Mouse (Mus musculus) liver, embryonic 11.5 days (tissue): ENCODE measurements around the gene Csad. TPM values are rescaled to one million over a fixed set of nuclear protein-coding genes. Genes with fewer than 3 reads are reported as not detected.

Source experiments
- ATAC-seq: fragments of 200-750 bp; cut with Nextera tagmentation; replicated peaks from 2 replicates; pipeline ENCODE4 v1.8.0; 2017; ENCODE audit warnings: moderate number of reproducible peaks, mild to moderate bottlenecking, moderate TSS enrichment, moderate library complexity; ENCODE audit not compliant: low FRiP score
- DNase-seq: peaks from one replicate; pipeline ENCODE4 v3.0.0-alpha.2; 2017; ENCODE audit warnings: low spot score
- H3K27ac ChIP-seq: fragments of 300-500 bp; sonication (generic); 2 replicates; pipeline ENCODE4 v1.5.1; 2014; ENCODE audit warnings: mild to moderate bottlenecking, low read depth, low read length, control low read depth
- H3K27me3 ChIP-seq: fragments of 300-500 bp; sonication (generic); replicated peaks from 2 replicates; pipeline ENCODE4 v1.6.1; 2014; ENCODE audit warnings: low read length, mixed read lengths; ENCODE audit not compliant: control insufficient read depth, insufficient read depth
- H3K36me3 ChIP-seq: fragments of 300-500 bp; sonication (generic); 2 replicates; pipeline ENCODE4 v1.6.1; 2014; ENCODE audit warnings: mild to moderate bottlenecking, low read length, moderate library complexity, mixed read lengths; ENCODE audit not compliant: control insufficient read depth, insufficient read depth
- H3K4me1 ChIP-seq: fragments of 300-500 bp; sonication (generic); replicated peaks from 2 replicates; pipeline ENCODE4 v1.6.1; 2014; ENCODE audit warnings: low read length, mixed read lengths; ENCODE audit not compliant: control insufficient read depth, insufficient read depth
- H3K4me2 ChIP-seq: fragments of 300-500 bp; sonication (generic); 2 replicates; pipeline ENCODE4 v1.6.1; 2014; ENCODE audit warnings: mild to moderate bottlenecking, control low read depth, moderate library complexity
- H3K4me3 ChIP-seq: fragments of 300-500 bp; sonication (generic); 2 replicates; pipeline ENCODE4 v1.5.1; 2014; ENCODE audit warnings: low read depth, low read length, control low read depth
- H3K9ac ChIP-seq: fragments of 300-500 bp; sonication (generic); 2 replicates; pipeline ENCODE4 v1.6.1; 2014; ENCODE audit warnings: low read depth, low read length, control low read depth
- H3K9me3 ChIP-seq: fragments of 300-500 bp; sonication (generic); 2 replicates; pipeline ENCODE4 v1.6.1; 2016; ENCODE audit warnings: low read length, inconsistent platforms, mixed read lengths; ENCODE audit not compliant: control insufficient read depth
- WGBS: fragments of 180-500 bp; shearing (Covaris S2); extraction: QIAGEN DNeasy Blood & Tissue Kit; methylation state at CpG from one replicate; pipeline ENCODE4 v1.1.7; 2014; 5-methylcytosine and 5-hydroxymethylcytosine counted together
- polyA plus RNA-seq: library from polyadenylated mRNA; unstranded; fragments of >200 nt; fragmentation: Nextera tagmentation; extraction: Ambion mirVana; gene quantifications from 2 replicates; pipeline ENCODE4 v1.2.1, GENCODE M21; 2014

The Csad gene
- polyA plus RNA-seq, 1 experiment from 2014 or later, result 33.3 TPM

DNA sequence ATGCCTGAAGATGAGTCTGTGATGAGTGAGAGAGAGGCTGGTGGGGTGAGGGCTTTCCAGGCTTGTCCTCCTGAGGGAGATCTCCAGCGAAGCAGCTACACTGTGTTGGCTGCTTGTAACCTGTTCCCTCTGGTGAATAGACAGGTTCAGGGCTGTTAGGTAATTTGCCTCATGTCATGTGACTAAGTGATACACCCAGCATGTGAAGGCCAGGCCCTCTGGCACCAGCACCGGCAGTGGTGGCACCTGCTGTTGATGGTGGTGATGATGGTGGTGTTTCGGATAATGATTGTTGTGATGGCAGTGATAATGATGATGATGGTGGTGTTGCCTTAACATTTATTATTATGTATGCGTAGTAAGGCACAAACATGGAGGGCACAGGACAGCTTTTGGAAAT lies 6.3 kb upstream of the Csad start:
- Histone ChIP-seq H3K9me3 (no peaks in the 10 kb centered on the region), H3K4me2 (no peak overlapping the region), H3K27me3 (no peaks in the 10 kb centered on the region), H3K4me1 (peaks cover 14% of the 10 kb centered on the region), H3K9ac (no peak overlapping the region), H3K4me3 (no peak overlapping the region), H3K36me3 (peaks cover 52% of the 10 kb centered on the region), H3K27ac (no peak overlapping the region)
- WGBS, result 92% methylated on average over 4 of the region's 4 CpGs
- ATAC-seq (no peak), DNase-seq (no peak)

DNA sequence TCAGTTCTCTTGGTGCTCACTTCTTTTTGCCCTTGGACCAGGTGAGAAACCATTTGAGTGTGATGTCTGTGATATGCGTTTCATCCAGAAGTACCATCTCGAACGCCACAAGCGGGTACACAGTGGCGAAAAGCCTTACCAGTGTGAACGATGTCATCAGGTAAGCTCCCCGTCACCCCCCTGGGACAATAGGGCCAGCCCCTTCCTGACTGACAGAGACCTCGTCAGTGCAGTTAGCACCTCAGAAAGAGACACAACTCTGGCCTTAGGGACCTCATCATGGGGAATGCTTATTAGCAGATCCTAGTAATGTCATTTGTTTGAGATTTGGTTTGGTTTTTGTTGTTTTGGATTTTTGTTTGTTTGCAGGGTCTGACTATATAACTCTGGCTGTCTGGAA lies 4.6 kb upstream of the Csad start:
- Histone ChIP-seq H3K9ac (no peak overlapping the region), H3K9me3 (no peaks in the 10 kb centered on the region), H3K4me3 (no peak overlapping the region), H3K27ac (no peak overlapping the region), H3K4me1 (peaks cover 26% of the 10 kb centered on the region), H3K36me3 (peaks cover 43% of the 10 kb centered on the region), H3K4me2 (no peak overlapping the region), H3K27me3 (no peaks in the 10 kb centered on the region)
- DNase-seq (no peak), ATAC-seq (no peak)
- WGBS, result 90% methylated on average over 8 of the region's 8 CpGs

DNA sequence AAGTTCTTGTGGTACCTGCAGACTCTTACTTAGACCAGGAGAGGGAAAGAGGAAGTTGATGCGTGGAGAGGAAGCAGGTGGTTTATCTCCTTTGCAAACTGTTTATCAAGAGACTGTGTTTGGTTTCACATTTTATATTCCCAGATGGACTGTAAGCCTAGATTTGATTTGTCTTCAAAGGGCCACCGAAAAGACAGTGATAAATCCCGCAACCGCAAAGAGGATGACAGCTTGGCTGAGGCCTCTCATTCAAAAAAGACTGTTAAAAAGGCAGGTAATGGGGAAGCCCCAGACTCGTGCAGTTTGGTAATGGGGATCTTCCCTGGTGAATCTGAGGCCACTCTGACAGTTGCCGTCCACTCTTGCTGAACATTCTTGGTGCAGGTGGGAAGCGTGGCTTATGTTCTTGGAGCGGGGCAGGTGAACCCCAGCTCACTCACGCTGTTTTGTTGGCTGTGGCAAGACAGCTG lies 3.6 kb upstream of the Csad start:
- H3K27me3 ChIP-seq, result no peaks in the 10 kb centered on the region
- H3K9me3 ChIP-seq, result no peaks in the 10 kb centered on the region
- H3K4me1 ChIP-seq, result peaks cover 26% of the 10 kb centered on the region
- WGBS, result 57% methylated on average over 9 of the region's 9 CpGs
- peaks cover 35% of the 10 kb centered on the region for H3K36me3 ChIP-seq
- H3K4me2 ChIP-seq, result no peak overlapping the region
- H3K9ac ChIP-seq, result no peak overlapping the region
- no peak overlapping the region for H3K4me3 ChIP-seq
- DNase-seq (no peak), ATAC-seq (no peak)
- H3K27ac ChIP-seq, result no peak overlapping the region

DNA sequence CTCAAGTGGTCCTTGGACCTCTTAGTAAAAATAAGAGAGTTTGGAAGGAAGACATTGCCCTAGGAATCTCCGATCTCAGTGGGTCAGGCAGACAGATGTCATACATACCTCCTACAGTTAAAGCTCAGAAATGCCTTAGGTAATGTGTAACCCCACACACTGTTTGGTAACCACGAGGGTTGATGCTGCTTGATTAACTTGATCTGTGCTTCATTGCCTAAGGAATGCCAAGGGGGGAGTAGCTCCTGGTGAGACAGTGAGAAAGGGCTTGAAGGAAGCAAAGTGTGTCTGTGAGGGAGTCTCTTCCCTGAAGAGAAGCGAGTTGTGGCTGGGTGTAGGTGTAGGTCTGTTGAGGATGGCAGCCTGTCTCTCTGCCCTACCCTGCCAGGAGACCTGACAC lies 2.8 kb upstream of the Csad start:
- Histone ChIP-seq H3K4me2 (no peak overlapping the region), H3K36me3 (peaks cover 27% of the 10 kb centered on the region), H3K9ac (no peak overlapping the region), H3K4me3 (no peak overlapping the region), H3K4me1 (peaks cover 32% of the 10 kb centered on the region), H3K9me3 (no peaks in the 10 kb centered on the region), H3K27me3 (no peaks in the 10 kb centered on the region), H3K27ac (no peak overlapping the region)
- WGBS, result 81% methylated on average over 3 of the region's 3 CpGs
- DNase-seq, result no peak
- no peak for ATAC-seq

DNA sequence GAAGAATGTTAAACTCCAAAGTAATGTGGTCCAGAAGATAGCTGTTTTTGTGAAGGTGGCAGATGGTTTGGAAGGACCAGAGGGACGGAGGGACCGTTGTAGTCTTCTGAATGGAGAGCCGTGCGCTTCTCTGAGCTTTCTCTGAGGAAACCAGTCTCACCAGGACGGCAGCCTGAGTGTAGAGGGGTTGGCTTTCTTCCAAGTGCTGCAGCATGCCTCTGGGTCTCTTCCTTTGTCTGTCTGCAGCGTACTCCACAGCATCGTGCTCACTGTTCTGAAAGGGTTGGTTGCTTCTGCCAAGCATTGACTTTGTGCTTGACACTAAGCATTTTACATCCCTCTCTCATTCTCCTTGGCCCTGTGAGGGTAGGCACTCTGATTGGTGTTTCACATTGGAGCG lies 1.3 kb upstream of the Csad start:
- no peak for ATAC-seq
- Histone ChIP-seq H3K9ac (no peak overlapping the region), H3K36me3 (peaks cover 23% of the 10 kb centered on the region)

DNA sequence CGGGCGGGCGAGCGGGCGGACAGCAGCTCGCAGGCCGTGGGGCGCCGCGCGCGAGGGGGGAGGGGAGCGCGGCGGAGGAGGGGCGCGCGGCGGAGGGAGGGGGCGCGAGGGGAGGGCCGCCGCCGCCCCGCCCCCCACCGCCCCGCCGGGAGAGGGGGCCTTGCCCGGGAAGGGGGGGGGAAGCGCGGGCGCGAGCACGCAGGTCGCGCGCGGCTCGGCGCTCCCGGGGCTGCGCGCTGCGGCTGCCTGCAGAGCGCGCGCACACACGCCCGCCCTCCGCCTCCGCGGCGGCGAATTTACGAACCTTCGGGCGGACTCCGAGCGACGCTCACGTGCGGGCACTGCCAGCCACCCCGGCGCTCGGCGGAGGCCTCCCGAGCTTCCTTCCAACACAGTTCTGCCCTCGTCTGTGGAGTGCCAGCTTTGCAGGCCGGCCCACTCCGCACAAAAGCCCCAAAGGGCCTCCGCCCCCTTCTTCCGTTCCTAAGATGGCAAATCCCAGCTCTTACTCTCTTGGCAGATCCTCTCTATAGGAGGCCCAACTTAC lies 616 bp downstream of the Csad start:
- peaks cover 13% of the 10 kb centered on the region for H3K36me3 ChIP-seq
- no peaks in the 10 kb centered on the region for H3K27me3 ChIP-seq
- H3K4me2 ChIP-seq, result peak overlapping the region; percentile 75
- peak; percentile 51 for ATAC-seq
- DNase-seq, result peak; percentile 75
- H3K9me3 ChIP-seq, result no peaks in the 10 kb centered on the region
- peak overlapping the region; percentile 98 for H3K9ac ChIP-seq
- peak overlapping the region; percentile 92 for H3K4me3 ChIP-seq
- 0% methylated on average over 31 of the region's 72 CpGs for WGBS
- H3K4me1 ChIP-seq, result peaks cover 36% of the 10 kb centered on the region
- peak overlapping the region; percentile 99 for H3K27ac ChIP-seq

More for the DNA sequence above, 1.3 kb upstream of the Csad start:
- Histone ChIP-seq H3K27ac (no peak overlapping the region), H3K9me3 (no peaks in the 10 kb centered on the region), H3K4me3 (0 out of 2 replicates have a peak overlapping the region, but pooled peaks have one; percentile 11), H3K4me1 (peaks cover 33% of the 10 kb centered on the region), H3K4me2 (peak overlapping the region; percentile 75), H3K27me3 (no peaks in the 10 kb centered on the region)
- WGBS, result 82% methylated on average over 8 of the region's 8 CpGs
- DNase-seq, result no peak

DNA sequence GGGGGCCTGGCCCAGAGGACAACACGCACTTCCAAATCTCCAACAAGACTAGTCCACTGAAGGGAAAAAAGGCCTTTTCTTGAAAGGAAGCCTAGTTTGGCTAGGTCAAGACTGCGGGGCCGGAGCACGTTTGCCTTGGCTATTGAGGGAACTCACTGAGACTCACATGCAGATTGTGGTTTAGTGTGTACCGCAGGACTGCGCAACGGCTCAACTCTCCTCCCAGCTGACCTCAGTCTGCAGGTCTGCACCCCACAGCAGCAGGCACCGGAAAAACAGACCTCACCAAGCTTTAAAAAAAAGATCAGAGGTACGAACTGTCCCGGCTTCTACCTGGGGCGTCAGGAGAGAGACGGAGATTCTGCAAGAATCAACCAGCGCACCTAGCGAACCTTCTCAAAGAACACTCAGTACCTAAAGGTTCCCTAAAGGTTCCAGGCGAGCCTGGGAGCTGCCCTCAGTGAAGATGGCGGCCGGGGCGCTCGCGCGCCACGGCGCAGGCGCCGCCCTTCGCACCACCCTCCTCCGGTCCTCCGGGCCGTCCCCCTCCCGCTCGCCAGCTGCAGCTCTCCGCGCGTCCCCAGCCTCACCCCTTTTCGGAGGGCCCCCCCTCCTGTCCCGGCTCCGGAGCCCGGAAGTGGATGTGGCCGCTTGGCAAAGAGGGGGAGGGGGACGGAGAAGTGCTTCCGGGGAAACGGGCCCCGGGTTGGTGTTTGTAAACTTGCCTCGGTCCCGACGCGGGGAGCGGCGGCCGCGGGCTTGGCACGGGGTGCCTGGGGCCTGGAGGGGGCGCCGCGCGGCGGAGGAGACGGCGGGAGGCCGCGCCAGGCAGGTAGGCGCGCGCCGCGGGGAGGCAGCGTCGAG lies 1.3 kb downstream of the Csad start, which contains the start of gene Zfp740:
Gene Zfp740 (plus strand): TSS at position 279 of the 864 bp plus-strand sequence.
- H3K4me3 ChIP-seq, result peak within 1 kb of the TSS; percentile 92
- H3K9ac ChIP-seq, result peak within 1 kb of the TSS; percentile 98
- H3K4me1 ChIP-seq, result peaks cover 35% of the 10 kb centered on the region
- H3K27ac ChIP-seq, result peak within 1 kb of the TSS; percentile 99
- no peaks in the 10 kb centered on the region for H3K27me3 ChIP-seq
- no peaks in the 10 kb centered on the region for H3K9me3 ChIP-seq
- H3K36me3 ChIP-seq, result peaks cover 8% of the 10 kb centered on the region; the same call in 1 of the 2 replicates
- H3K4me2 ChIP-seq, result peak within 1 kb of the TSS; percentile 75
- ATAC-seq (peak; percentile 97), DNase-seq (peak; percentile 95)
- 1% methylated on average over 57 of the region's 68 CpGs for WGBS

DNA sequence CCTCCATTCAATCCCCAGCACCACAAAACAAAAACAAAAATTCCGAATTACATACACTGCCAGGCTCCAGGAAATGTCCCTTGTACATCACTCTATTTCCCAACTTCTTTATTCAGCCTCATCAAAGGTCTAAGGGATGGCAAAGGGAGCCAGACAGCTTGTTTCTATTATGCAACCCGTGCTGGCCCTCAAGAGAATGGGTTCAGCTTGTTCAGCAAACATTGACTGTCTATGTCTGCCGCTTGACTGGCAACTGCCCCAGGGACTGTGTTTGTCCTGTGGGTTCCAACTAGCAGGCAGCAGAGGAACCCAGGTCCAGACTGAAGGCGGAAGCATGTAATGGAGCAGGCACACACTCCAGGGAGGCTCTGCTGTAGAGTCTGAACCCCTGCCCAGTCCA lies 5.7 kb downstream of the Csad start:
- 68% methylated on average over 4 of the region's 4 CpGs for WGBS
- Histone ChIP-seq H3K9me3 (no peaks in the 10 kb centered on the region), H3K4me1 (peaks cover 9% of the 10 kb centered on the region), H3K27me3 (no peaks in the 10 kb centered on the region), H3K4me3 (no peak overlapping the region), H3K36me3 (no peaks in the 10 kb centered on the region), H3K4me2 (no peak overlapping the region), H3K27ac (peak overlapping the region; percentile 64), H3K9ac (no peak overlapping the region)
- ATAC-seq (no peak), DNase-seq (no peak)
